Mouse (Mus musculus): Measurements from ENCODE around the gene Cyfip1. TPM values are rescaled to one million over a fixed set of nuclear protein-coding genes. Genes with fewer than 3 reads are reported as not detected.

Cyfip1 gene
- total and polyA plus RNA-seq, 2 experiments from 2014 or later, result 41.5 to 48.5 TPM

GRCm38 (mm10) chr7:55959801-55960200 lies 118.3 kb downstream of the Cyfip1 start:
- H3K4me1 ChIP-seq (ENCODE audit: insufficient read depth, low read length), result peaks cover 7% of the 10 kb centered on the region; the same call in 1 of the 2 replicates
- no peak for ATAC-seq
- no peak for TF ChIP-seq CTCF (IDR thresholded peaks at IDR 0.05; ENCODE audit: low read depth)
- H3K36me3 ChIP-seq (ENCODE audit: insufficient read depth, low read length), result no peaks in the 10 kb centered on the region
- H3K27me3 ChIP-seq (ENCODE audit: insufficient read depth, low read length), result no peaks in the 10 kb centered on the region
- H3K4me3 ChIP-seq (ENCODE audit: low read length), result no peak overlapping the region
- no peak overlapping the region for H3K9ac ChIP-seq (replicated peaks; ENCODE audit: low read length)
- no peak overlapping the region for H3K4me2 ChIP-seq (ENCODE audit: low read depth, low read length)
- WGBS, result 93% methylated on average over 3 of the region's 3 CpGs
- no peak for DNase-seq (ENCODE audit: low spot score)
- no peak overlapping the region for H3K27ac ChIP-seq
- no peaks in the 10 kb centered on the region for H3K9me3 ChIP-seq (ENCODE audit: low read length)

- ATAC-seq, result no peak
- no peak overlapping the region for H3K27ac ChIP-seq
- no peaks in the 10 kb centered on the region for H3K36me3 ChIP-seq (ENCODE audit: insufficient read depth, low read length)
- peaks cover 7% of the 10 kb centered on the region; the same call in 1 of the 2 replicates for H3K4me1 ChIP-seq (ENCODE audit: insufficient read depth, low read length)
- no peak for DNase-seq (ENCODE audit: low spot score)
- no peak for TF ChIP-seq CTCF (IDR thresholded peaks at IDR 0.05; ENCODE audit: low read depth)
- H3K4me2 ChIP-seq (ENCODE audit: low read depth, low read length), result peak overlapping the region; percentile 73; the same call in 1 of the 2 replicates
- no peaks in the 10 kb centered on the region for H3K9me3 ChIP-seq (ENCODE audit: low read length)
- 100% methylated on average over 1 of the region's 1 CpGs for WGBS
- no peak overlapping the region for H3K4me3 ChIP-seq (ENCODE audit: low read length)
- H3K27me3 ChIP-seq (ENCODE audit: insufficient read depth, low read length), result no peaks in the 10 kb centered on the region
- no peak overlapping the region for H3K9ac ChIP-seq (replicated peaks; ENCODE audit: low read length)
Measured at GRCm38 (mm10) chr7:55960506-55960905, 119.0 kb downstream of the Cyfip1 start.

- peak within 1 kb of the TSS; percentile 73 for H3K4me2 ChIP-seq (ENCODE audit: low read depth, low read length)
- H3K4me1 ChIP-seq (ENCODE audit: insufficient read depth, low read length), result peaks cover 7% of the 10 kb centered on the region; the same call in 1 of the 2 replicates
- ATAC-seq, result peak; percentile 99
- H3K9me3 ChIP-seq (ENCODE audit: low read length), result no peaks in the 10 kb centered on the region
- whole genome bisulfite sequencing, result under 1% methylated on average over 70 of the region's 70 CpGs
- H3K9ac ChIP-seq (replicated peaks; ENCODE audit: low read length), result peak within 1 kb of the TSS; percentile 88
- peak within 1 kb of the TSS; percentile 84 for H3K4me3 ChIP-seq (ENCODE audit: low read length)
- H3K36me3 ChIP-seq (ENCODE audit: insufficient read depth, low read length), result no peaks in the 10 kb centered on the region
- DNase-seq (ENCODE audit: low spot score), result peak; percentile 96
- no peaks in the 10 kb centered on the region for H3K27me3 ChIP-seq (ENCODE audit: insufficient read depth, low read length)
- peak within 1 kb of the TSS; percentile 89 for H3K27ac ChIP-seq
- TF ChIP-seq CTCF (IDR thresholded peaks at IDR 0.05; ENCODE audit: low read depth), result no peak
Measured at GRCm38 (mm10) chr7:55962004-55962908, 120.7 kb downstream of the Cyfip1 start, which contains the start of gene Nipa2. Gene Nipa2, minus strand, starts transcription at chr7:55962476.

- 36% methylated on average over 3 of the region's 3 CpGs for WGBS
- TF ChIP-seq CTCF (IDR thresholded peaks at IDR 0.05; ENCODE audit: low read depth), result no peak
- no peaks in the 10 kb centered on the region for H3K36me3 ChIP-seq (ENCODE audit: insufficient read depth, low read length)
- no peak overlapping the region for H3K27ac ChIP-seq
- H3K4me3 ChIP-seq (ENCODE audit: low read length), result no peak overlapping the region
- no peak for DNase-seq (ENCODE audit: low spot score)
- H3K4me2 ChIP-seq (ENCODE audit: low read depth, low read length), result no peak overlapping the region
- peaks cover 3% of the 10 kb centered on the region; the same call in 1 of the 2 replicates for H3K4me1 ChIP-seq (ENCODE audit: insufficient read depth, low read length)
- H3K9me3 ChIP-seq (ENCODE audit: low read length), result no peaks in the 10 kb centered on the region
- H3K9ac ChIP-seq (replicated peaks; ENCODE audit: low read length), result no peak overlapping the region
- H3K27me3 ChIP-seq (ENCODE audit: insufficient read depth, low read length), result no peaks in the 10 kb centered on the region
- no peak for ATAC-seq
Measured at GRCm38 (mm10) chr7:55966866-55967460, 125.4 kb downstream of the Cyfip1 start.

- DNase-seq (ENCODE audit: low spot score) (peak; percentile 3), ATAC-seq (no peak)
- WGBS, result 38% methylated on average over 16 of the region's 16 CpGs
- Histone ChIP-seq H3K9ac (replicated peaks; ENCODE audit: low read length) (no peak overlapping the region), H3K4me3 (ENCODE audit: low read length) (peak overlapping the region; percentile 14), H3K4me2 (ENCODE audit: low read depth, low read length) (peak overlapping the region; percentile 47), H3K36me3 (ENCODE audit: insufficient read depth, low read length) (no peaks in the 10 kb centered on the region), H3K4me1 (ENCODE audit: insufficient read depth, low read length) (peaks cover 3% of the 10 kb centered on the region; the same call in 1 of the 2 replicates), H3K27me3 (ENCODE audit: insufficient read depth, low read length) (no peaks in the 10 kb centered on the region), H3K9me3 (ENCODE audit: low read length) (no peaks in the 10 kb centered on the region), H3K27ac (no peak overlapping the region)
- no peak for TF ChIP-seq CTCF (IDR thresholded peaks at IDR 0.05; ENCODE audit: low read depth)
Measured at GRCm38 (mm10) chr7:55968258-55968901, 126.8 kb downstream of the Cyfip1 start.

GRCm38 (mm10) chr7:55969415-55969814 lies 127.9 kb downstream of the Cyfip1 start:
- no peak overlapping the region for H3K27ac ChIP-seq
- peaks cover 3% of the 10 kb centered on the region; the same call in 1 of the 2 replicates for H3K4me1 ChIP-seq (ENCODE audit: insufficient read depth, low read length)
- H3K9me3 ChIP-seq (ENCODE audit: low read length), result no peaks in the 10 kb centered on the region
- H3K36me3 ChIP-seq (ENCODE audit: insufficient read depth, low read length), result no peaks in the 10 kb centered on the region
- no peak for ATAC-seq
- no peak for DNase-seq (ENCODE audit: low spot score)
- no peak overlapping the region for H3K4me3 ChIP-seq (ENCODE audit: low read length)
- no peaks in the 10 kb centered on the region for H3K27me3 ChIP-seq (ENCODE audit: insufficient read depth, low read length)
- WGBS, result 82% methylated on average over 1 of the region's 1 CpGs
- TF ChIP-seq CTCF (IDR thresholded peaks at IDR 0.05; ENCODE audit: low read depth), result no peak
- no peak overlapping the region for H3K4me2 ChIP-seq (ENCODE audit: low read depth, low read length)
- no peak overlapping the region for H3K9ac ChIP-seq (replicated peaks; ENCODE audit: low read length)

All from hindbrain, postnatal 0 days (tissue).